Mouse (Mus musculus): ENCODE measurements around the gene Adcy9. TPM values are rescaled to one million over a fixed set of nuclear protein-coding genes. Genes with fewer than 3 reads are reported as not detected.

The Adcy9 gene
- polyA plus RNA-seq (2012; rRNA removed) (0.78 and 0.81 TPM in 2 replicates), polyA plus RNA-seq (2014; fragmentation: Nextera tagmentation; extraction: Ambion mirVana) (0.62 and 0.65 TPM in 2 replicates)

DNA sequence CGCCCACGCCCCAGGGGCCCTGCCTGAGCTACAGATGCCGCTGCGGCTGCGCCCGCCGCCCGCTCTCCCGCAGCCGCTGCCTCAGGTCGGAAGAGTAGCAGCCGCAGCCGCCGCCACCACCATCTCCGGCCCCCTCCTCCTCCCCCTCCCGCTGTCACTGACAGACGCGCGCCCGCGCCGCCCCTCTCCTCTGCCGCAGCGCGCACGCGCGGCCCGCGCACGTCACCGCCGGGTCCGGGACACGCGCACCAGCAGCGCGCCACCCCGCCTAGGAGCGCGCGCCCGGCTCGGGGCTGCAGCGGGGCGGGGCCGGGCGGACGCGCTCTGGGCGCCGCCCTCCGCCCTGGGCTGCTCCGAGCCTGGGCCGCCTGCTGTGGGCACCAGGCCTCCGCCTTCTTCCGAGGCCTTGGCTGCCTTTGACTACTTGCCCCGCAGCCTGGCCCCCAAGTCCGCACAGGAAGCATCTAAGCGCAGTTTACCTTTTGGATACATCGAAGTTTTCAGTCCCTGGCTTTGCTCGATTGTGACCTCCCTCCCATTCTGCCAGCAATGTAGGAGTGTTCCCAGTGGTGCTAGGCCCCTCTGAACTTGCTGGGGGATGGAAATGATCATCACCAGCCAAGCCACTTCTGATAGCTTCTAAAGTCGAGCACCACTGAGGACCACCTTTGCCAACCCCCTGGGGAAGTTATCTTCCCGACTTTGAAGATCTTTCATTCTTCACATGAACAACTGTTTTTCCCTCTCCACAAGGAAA lies at the start of gene Adcy9:
Adcy9 (minus strand) TSS at position 201 of the 757 bp plus-strand sequence.
- H3K9ac ChIP-seq (replicated peaks), result peak within 1 kb of the TSS; percentile 66
- ATAC-seq (ENCODE audit: insufficient read depth) (peak; percentile 94), DNase-seq (ENCODE audit: low read depth in 3 of 3, low spot score in 3 of 3) (peak; percentile 58 to 66 (median 61))
- no peak within 1 kb of the TSS for H3K27ac ChIP-seq
- no peaks in the 10 kb centered on the region for H3K36me3 ChIP-seq (replicated peaks; ENCODE audit: control insufficient read depth, insufficient read depth, low read depth)
- H3K4me1 ChIP-seq (replicated peaks; ENCODE audit: control insufficient read depth in 2 of 2, insufficient read depth in 2 of 2, low read length in 1 of 2), result peaks cover 0 to 18% of the 10 kb centered on the region in 2 experiments
- H3K4me3 ChIP-seq (ENCODE audit: insufficient read depth in 1 of 2, low read depth in 2 of 2, low read length in 2 of 2), result peak within 1 kb of the TSS; percentile 45 to 72
- TF ChIP-seq EP300 (IDR thresholded peaks at IDR 0.05; ENCODE audit: low read depth) (no peak), CTCF (IDR thresholded peaks at IDR 0.05; ENCODE audit: low read depth) (0 out of 2 replicates have a peak, but pooled peaks have one; percentile 4)
- H3K9me3 ChIP-seq (ENCODE audit: control insufficient read depth, low read length), result no peaks in the 10 kb centered on the region
- H3K4me2 ChIP-seq (ENCODE audit: low read depth), result peak within 1 kb of the TSS; percentile 74
- WGBS (ENCODE audit: insufficient replicate concordance), result 2% methylated on average over 51 of the region's 64 CpGs
- H3K27me3 ChIP-seq (ENCODE audit: control insufficient read depth, insufficient read depth, low read length), result no peaks in the 10 kb centered on the region

DNA sequence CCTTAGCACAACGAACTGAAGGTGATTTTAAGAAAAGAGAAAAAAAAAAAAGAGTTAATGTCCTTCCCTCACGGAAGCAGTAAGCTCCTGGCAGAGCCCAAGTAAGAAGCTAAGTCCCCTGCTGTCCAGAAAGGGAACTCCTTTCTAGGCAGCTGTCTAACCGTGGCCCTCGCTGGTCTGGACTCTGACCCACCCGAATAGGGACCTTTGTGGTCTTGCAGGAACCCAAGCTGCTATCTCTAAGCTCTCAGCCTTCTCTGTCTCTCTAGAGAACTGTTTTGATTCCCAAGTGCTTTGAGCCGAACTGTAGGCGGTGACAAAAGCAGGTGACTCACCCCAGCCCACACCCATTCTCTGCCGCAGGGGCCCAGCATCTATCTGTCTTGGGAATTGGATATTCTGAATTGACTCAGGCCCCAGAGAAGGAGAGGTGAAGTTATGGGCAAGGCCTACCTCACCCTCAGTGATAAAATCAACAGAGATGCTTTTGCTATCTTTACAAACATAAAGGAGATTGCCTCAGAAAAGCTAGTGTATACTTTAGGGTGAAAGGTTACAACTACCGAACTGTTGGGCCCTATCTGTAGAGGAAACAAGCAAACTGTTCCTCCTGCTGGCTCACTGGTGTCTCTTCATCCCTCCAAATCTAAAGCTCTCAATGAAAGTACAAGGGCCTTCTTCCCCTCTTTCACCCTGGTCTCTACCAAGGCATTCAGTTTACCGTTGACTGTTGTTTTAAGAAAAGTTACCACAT lies 49.5 kb upstream of the Adcy9 start:
- TF ChIP-seq CTCF (IDR thresholded peaks at IDR 0.05; ENCODE audit: low read depth), result peak; percentile 38
- no peak for TF ChIP-seq EP300 (IDR thresholded peaks at IDR 0.05; ENCODE audit: low read depth)
- Histone ChIP-seq H3K36me3 (replicated peaks; ENCODE audit: control insufficient read depth, insufficient read depth, low read depth) (no peaks in the 10 kb centered on the region), H3K9me3 (ENCODE audit: control insufficient read depth, low read length) (no peaks in the 10 kb centered on the region), H3K4me1 (replicated peaks; ENCODE audit: control insufficient read depth in 2 of 2, insufficient read depth in 2 of 2, low read length in 1 of 2) (peaks cover 0 to 10% of the 10 kb centered on the region in 2 experiments; a peak in 1 of 4 replicates), H3K27ac (no peak overlapping the region), H3K27me3 (ENCODE audit: control insufficient read depth, insufficient read depth, low read length) (no peaks in the 10 kb centered on the region), H3K4me2 (ENCODE audit: low read depth) (no peak overlapping the region), H3K9ac (replicated peaks) (no peak overlapping the region), H3K4me3 (ENCODE audit: insufficient read depth in 1 of 2, low read depth in 2 of 2, low read length in 2 of 2) (no peak overlapping the region)
- DNase-seq (ENCODE audit: low read depth in 3 of 3, low spot score in 3 of 3) (no peak), ATAC-seq (ENCODE audit: insufficient read depth) (no peak)
- 28% methylated on average over 10 of the region's 10 CpGs for WGBS (ENCODE audit: insufficient replicate concordance)

DNA sequence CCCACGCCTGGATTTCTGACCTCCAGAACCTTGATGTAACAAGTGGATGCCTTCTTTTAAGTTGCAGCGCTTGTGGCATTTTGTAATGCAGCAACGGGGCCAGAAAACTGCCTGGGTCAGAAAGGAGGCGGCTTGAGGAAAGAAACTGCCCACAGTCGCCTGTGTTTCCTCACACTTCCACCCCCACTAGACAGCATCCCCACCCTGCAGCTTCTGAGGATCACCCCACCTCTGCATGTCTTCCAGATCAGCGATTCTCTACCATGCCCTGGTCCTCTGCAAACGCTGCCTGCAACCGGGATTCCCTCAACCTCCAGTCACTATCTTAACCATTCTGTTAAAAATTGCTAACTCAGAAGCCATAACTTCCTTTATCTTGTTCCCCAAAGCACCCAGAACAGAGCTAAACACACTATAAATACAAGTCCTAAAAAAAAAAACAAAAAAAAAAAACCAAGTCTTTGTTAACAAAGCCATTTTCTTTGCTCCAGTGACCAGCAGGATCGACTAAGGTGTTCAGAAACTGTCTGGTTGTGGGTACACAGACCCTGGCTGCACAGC lies 44.3 kb upstream of the Adcy9 start:
- ATAC-seq (ENCODE audit: insufficient read depth), result no peak
- Histone ChIP-seq H3K27ac (no peak overlapping the region), H3K36me3 (replicated peaks; ENCODE audit: control insufficient read depth, insufficient read depth, low read depth) (no peaks in the 10 kb centered on the region), H3K27me3 (ENCODE audit: control insufficient read depth, insufficient read depth, low read length) (no peaks in the 10 kb centered on the region), H3K4me1 (replicated peaks; ENCODE audit: control insufficient read depth in 2 of 2, insufficient read depth in 2 of 2, low read length in 1 of 2) (0 out of 4 replicates have a peak, but pooled peaks cover 0 to 4% of the 10 kb centered on the region in 2 experiments), H3K4me3 (ENCODE audit: insufficient read depth in 1 of 2, low read depth in 2 of 2, low read length in 2 of 2) (no peak overlapping the region), H3K9me3 (ENCODE audit: control insufficient read depth, low read length) (no peaks in the 10 kb centered on the region), H3K4me2 (ENCODE audit: low read depth) (no peak overlapping the region), H3K9ac (replicated peaks) (no peak overlapping the region)
- WGBS (ENCODE audit: insufficient replicate concordance), result 45% methylated on average over 9 of the region's 9 CpGs
- TF ChIP-seq CTCF (IDR thresholded peaks at IDR 0.05; ENCODE audit: low read depth) (no peak), EP300 (IDR thresholded peaks at IDR 0.05; ENCODE audit: low read depth) (no peak)
- DNase-seq (ENCODE audit: low read depth in 3 of 3, low spot score in 3 of 3), result no peak

DNA sequence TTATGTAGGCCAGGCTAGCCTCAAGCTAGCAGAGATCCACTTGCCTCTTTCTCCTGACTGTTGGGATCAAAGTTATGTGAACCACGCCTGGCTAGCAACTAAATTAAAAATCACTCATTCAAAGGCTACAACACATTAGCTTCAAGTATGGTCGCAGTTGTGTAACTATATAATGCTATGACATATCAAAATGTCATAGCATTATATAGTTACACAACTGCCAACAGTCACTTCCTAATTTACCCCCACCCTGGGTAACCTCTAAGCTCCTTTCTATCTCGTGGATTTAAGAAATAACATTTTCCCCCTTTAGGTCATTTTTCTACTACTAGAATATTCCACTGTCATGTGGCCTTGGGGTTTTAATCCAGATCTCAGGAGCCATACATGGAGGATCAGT lies 37.6 kb upstream of the Adcy9 start:
- Histone ChIP-seq H3K27ac (no peak overlapping the region), H3K4me1 (replicated peaks; ENCODE audit: control insufficient read depth in 2 of 2, insufficient read depth in 2 of 2, low read length in 1 of 2) (no peaks in the 10 kb centered on the region), H3K4me2 (ENCODE audit: low read depth) (no peak overlapping the region), H3K36me3 (replicated peaks; ENCODE audit: control insufficient read depth, insufficient read depth, low read depth) (no peaks in the 10 kb centered on the region), H3K9ac (replicated peaks) (no peak overlapping the region), H3K9me3 (ENCODE audit: control insufficient read depth, low read length) (no peaks in the 10 kb centered on the region), H3K27me3 (ENCODE audit: control insufficient read depth, insufficient read depth, low read length) (no peaks in the 10 kb centered on the region), H3K4me3 (ENCODE audit: insufficient read depth in 1 of 2, low read depth in 2 of 2, low read length in 2 of 2) (no peak overlapping the region)
- 58% methylated on average over 3 of the region's 3 CpGs for WGBS (ENCODE audit: insufficient replicate concordance)
- DNase-seq (ENCODE audit: low read depth in 3 of 3, low spot score in 3 of 3), result no peak
- no peak for ATAC-seq (ENCODE audit: insufficient read depth)
- TF ChIP-seq CTCF (IDR thresholded peaks at IDR 0.05; ENCODE audit: low read depth), result no peak
- TF ChIP-seq EP300 (IDR thresholded peaks at IDR 0.05; ENCODE audit: low read depth), result no peak

GRCm38 (mm10) chr16:4456391-4456790 lies 36.1 kb upstream of the Adcy9 start:
- no peak for DNase-seq (ENCODE audit: low read depth in 3 of 3, low spot score in 3 of 3)
- Histone ChIP-seq H3K9me3 (ENCODE audit: control insufficient read depth, low read length) (no peaks in the 10 kb centered on the region), H3K4me3 (ENCODE audit: insufficient read depth in 1 of 2, low read depth in 2 of 2, low read length in 2 of 2) (no peak overlapping the region), H3K4me1 (replicated peaks; ENCODE audit: control insufficient read depth in 2 of 2, insufficient read depth in 2 of 2, low read length in 1 of 2) (no peaks in the 10 kb centered on the region), H3K36me3 (replicated peaks; ENCODE audit: control insufficient read depth, insufficient read depth, low read depth) (no peaks in the 10 kb centered on the region), H3K9ac (replicated peaks) (no peak overlapping the region), H3K27me3 (ENCODE audit: control insufficient read depth, insufficient read depth, low read length) (no peaks in the 10 kb centered on the region), H3K4me2 (ENCODE audit: low read depth) (no peak overlapping the region), H3K27ac (no peak overlapping the region)
- TF ChIP-seq EP300 (IDR thresholded peaks at IDR 0.05; ENCODE audit: low read depth) (no peak), CTCF (IDR thresholded peaks at IDR 0.05; ENCODE audit: low read depth) (no peak)
- WGBS (ENCODE audit: insufficient replicate concordance), result 62% methylated on average over 5 of the region's 5 CpGs
- ATAC-seq (ENCODE audit: insufficient read depth), result no peak
